Mouse (Mus musculus): ENCODE measurements around the gene Hist1h3d.

The Hist1h3d gene

DNA sequence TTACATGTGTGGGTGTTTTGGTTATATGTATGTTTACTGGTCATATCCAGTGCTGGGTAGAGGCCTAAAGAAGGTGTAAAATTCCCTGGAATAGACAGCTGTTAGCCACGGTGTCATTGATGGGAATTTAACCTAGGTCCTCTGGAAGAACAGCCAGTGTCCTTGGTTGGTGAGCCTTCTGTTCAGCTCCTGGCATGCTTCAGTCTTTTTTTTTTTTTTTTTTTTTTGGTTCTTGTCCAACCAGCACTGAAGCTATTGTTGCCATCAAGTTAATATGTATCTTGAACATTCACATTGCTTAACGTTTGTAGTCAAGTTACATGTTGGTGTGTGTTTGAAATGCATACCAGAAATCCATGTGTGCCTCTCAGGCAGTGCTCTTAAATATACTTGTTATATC lies 11.1 kb upstream of the Hist1h3d start:
- DNase-seq (ENCODE audit: low read depth), result no peak

GRCm38 (mm10) chr13:23570261-23571021 lies 5.1 kb upstream of the Hist1h3d start:
- DNase-seq (ENCODE audit: low read depth), result peak; percentile 52

DNA sequence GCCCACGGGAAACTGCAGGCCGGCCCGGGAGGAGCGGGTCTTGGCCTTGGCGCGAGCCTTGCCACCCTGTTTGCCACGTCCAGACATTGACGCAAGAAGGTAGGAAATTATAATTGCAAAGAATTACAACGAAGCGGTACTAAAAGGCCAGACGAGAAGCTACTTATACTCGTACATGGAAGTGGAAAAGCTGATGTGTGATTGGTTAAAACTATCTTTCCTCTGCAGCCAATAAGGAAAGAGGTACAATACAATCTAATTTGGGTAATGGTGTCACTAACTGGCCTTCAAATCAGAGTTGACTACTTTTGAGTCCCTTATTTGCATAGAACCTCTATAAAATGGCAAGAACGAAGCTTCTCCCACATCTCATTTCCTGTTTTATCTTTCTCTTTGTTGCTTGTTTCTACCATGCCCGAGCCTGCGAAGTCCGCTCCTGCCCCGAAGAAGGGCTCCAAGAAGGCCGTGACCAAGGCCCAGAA lies 4.5 kb upstream of the Hist1h3d start, which contains the start of the genes Hist1h2ae and Hist1h2bg:
TSS of gene Hist1h2ae (minus strand) at position 199 of the 482 bp plus-strand sequence.
TSS of gene Hist1h2bg (plus strand) at position 375 of the 482 bp plus-strand sequence.
- DNase-seq (ENCODE audit: low read depth), result peak; percentile 91

- DNase-seq (ENCODE audit: low read depth), result peak; percentile 51
Measured at GRCm38 (mm10) chr13:23571504-23572217, 3.9 kb upstream of the Hist1h3d start.

DNA sequence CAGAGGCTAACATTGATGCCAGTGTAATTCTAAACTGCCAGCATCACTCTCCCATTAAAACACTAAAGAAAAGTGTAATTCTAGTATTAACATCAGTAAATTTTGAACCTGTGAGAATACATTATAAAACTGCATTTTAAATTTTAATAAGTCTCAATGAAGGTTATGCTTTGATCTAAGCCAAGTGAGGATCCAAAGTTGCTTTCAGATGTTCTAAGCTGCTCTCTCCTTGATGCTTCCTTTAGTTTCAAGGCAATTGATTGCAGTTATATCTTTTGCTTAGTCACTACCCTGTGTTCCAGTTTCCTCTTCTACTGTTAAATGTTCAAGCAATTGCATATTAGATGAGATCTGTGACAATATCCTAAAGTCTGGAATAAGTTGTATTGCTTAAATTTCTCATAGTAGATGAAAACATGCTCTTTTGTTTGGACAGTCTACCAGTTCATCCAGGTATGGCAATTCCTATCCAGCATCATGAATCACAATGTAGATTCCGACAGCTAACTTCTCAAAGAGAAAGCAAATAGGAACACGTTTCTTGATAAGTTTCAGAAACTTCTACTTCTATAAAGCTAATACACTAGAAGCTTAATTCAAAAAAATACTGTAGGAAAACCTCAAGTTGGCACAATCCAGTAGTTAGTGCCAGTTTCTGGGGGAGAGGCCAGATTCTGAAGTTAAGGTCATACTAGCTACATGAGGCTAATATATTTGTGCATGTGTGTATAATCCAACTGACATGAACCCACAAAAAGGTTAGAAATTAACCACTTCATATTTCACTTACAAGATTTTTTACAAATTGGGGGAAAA lies 3.1 kb upstream of the Hist1h3d start:
- no peak for DNase-seq (ENCODE audit: low read depth)

DNA sequence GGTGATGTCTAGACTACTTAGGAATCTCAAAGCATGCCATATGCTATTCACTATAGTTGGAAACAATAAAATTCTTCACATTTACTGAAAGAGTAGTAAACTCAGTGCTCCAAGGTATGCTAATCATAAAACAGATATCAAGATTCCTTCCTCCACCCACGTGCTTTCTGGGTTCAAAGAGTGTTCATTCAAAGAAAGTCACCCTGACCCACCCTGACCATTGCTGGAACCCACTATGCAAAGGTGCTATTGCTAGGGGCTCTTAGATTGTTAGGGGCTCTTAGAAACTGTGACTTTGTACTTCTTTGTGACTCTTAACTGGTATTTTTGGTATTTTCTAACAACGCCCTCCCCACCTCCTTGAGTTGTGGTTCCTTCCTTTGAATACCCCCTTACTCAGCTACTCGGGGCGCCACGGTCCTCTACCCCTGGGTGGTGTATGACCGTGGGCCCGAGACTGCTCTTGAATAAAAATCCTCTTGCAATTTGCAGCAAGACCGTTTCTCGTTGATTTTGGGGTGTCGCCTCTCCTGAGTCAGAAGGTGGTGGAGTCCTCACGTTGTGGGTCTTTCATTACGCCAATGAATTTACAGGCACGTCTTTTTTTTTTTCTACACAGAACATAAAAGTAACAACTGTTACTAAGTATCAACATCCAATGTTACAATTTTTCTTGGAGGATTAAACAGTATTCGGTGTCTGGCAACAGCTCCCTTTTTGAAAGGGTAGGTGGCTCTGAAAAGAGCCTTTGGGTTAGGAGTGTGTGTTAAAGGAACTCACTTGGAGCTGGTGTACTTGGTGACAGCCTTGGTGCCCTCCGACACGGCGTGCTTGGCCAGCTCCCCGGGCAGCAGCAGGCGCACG lies 2.3 kb upstream of the Hist1h3d start:
- DNase-seq (ENCODE audit: low read depth), result peak; percentile 42

GRCm38 (mm10) chr13:23573898-23574524 lies 1.6 kb upstream of the Hist1h3d start, which contains the start of the genes Hist1h2bf and Hist1h2ad:
TSS of gene Hist1h2bf (minus strand) at chr13:23574196.
TSS of gene Hist1h2ad (plus strand) at chr13:23574381.
- DNase-seq (ENCODE audit: low read depth), result peak; percentile 95

GRCm38 (mm10) chr13:23574546-23575170 lies 905 bp upstream of the Hist1h3d start:
- DNase-seq (ENCODE audit: low read depth), result peak; percentile 53

GRCm38 (mm10) chr13:23575864-23576313 lies 326 bp downstream of the Hist1h3d start:
- DNase-seq (ENCODE audit: low read depth), result peak; percentile 47

GRCm38 (mm10) chr13:23576351-23576881 lies 853 bp downstream of the Hist1h3d start:
- no peak for DNase-seq (ENCODE audit: low read depth)

DNA sequence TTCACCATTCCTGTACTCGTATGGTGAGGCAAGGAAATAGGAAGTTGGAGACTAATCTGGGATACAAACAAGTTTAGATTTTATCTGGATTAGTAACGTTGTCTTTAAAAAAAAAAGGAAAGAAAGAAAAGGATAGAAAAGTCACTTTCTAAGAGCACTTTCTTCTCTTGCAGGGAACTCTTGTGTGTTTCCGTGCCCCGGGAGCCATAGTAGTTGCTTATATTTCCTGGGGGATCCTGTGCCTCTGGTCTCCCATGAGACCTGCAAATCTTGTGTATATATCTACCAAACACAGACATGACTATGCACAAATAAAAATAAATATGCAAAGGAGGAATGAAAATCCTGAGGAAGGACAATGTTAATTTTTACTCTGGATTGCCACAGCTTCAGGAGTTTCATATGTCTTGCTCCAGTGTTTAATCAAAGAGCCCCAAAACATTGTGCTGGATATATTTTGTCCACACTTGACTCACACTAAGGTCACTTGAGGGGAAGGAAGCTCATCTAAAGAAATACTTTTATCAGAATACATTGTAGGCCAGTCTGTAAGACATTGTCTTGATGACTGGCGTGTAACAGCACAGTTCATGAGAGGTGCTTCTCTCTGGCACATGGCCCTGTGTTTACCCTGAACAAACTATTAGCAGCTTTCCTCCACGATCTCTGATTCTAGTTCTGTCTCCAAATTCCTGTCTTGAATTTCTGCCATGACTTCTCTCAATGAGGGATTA lies 1.5 kb downstream of the Hist1h3d start:
- DNase-seq (ENCODE audit: low read depth), result no peak

DNA sequence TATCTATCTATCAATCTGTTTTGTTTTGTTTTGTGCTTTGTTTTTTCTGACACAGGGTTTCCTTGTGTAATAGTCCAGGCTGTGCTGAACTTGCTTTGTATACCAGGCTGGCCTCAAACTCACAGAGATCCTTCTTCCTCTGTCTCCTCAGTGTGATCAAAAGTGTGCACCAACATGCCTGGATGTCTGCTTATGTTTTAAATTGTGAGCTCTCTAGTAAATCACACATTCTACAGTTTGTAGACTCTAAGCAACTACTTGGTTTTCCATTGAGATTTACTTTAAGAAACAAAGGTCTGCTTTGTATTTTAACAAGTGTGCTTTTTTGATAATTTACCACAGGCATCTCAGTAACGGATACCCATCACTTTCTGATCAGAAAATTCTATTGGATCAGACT lies 2.3 kb downstream of the Hist1h3d start:
- no peak for DNase-seq (ENCODE audit: low read depth)

GRCm38 (mm10) chr13:23581408-23582218 lies 6.0 kb downstream of the Hist1h3d start, which contains the start of gene Hist1h4d:
TSS of gene Hist1h4d (plus strand) at chr13:23581598.
- DNase-seq (ENCODE audit: low read depth), result peak; percentile 96

DNA sequence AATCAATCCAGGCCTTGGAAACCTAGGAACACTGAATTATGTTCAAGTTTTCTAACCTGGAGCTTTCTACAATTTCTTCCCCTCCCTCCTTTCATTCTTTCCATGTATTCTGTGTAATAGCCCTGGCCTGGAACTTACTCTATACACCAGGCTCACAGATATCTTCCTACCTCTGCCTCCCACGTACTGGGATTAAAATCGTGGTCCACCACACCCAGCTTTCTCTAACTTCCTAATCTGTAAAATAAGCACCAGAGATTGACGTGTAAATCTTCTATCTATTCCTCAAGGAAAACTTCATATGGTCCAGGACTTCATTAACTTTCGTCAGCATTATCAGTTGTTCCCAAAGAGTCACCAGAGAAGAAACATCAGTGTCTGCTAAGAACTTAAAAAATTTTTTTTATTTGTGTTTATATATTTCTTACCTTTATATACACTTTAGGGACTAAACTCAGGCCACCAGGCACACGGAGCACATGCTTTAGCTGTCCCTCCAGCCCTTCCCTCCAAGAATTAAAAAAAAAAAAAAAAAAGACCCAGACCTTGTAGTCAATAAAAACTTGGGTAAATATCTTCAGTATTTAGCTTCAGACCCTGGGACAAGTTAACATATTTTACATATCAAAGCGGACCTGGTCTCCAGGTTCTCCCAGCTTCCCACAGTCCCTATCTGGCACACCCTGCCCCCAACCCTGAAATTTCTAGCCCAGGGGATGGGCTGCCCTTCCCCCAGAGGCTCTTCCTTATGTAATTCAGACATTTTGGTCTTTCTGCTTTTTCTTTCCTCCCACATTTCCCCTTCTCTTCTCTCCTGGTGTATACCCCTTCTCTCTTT lies 6.9 kb downstream of the Hist1h3d start:
- DNase-seq (ENCODE audit: low read depth), result no peak

GRCm38 (mm10) chr13:23583387-23584068 lies 8.0 kb downstream of the Hist1h3d start:
- DNase-seq (ENCODE audit: low read depth), result no peak

GRCm38 (mm10) chr13:23584331-23584730 lies 8.8 kb downstream of the Hist1h3d start:
- DNase-seq (ENCODE audit: low read depth), result peak; percentile 36

All from naive thymus-derived CD4-positive, alpha-beta T cell, adult 2 months (primary cell).